Mouse (Mus musculus) liver, adult (tissue): ENCODE data around the gene Clptm1.

Source experiments
- GATA4 ChIP-seq: IDR thresholded peaks from 2 replicates; pipeline ENCODE4 v1.6.1; 2014; ENCODE audit warnings: mild to moderate bottlenecking, low read length; ENCODE audit not compliant: insufficient replicate concordance

Gene Clptm1

GRCm38 (mm10) chr7:19680702-19681101, 15.9 kb upstream of the Clptm1 start:
- no peak for TF ChIP-seq GATA4

- no peak for TF ChIP-seq GATA4
Measured at GRCm38 (mm10) chr7:19678901-19679300, 14.1 kb upstream of the Clptm1 start.

- no peak for TF ChIP-seq GATA4
Measured at GRCm38 (mm10) chr7:19677872-19678271, 13.0 kb upstream of the Clptm1 start, which contains the start of gene Apoc2. TSS of gene Apoc2 (minus strand) at chr7:19677941.

GRCm38 (mm10) chr7:19676662-19677061, 11.8 kb upstream of the Clptm1 start:
- TF ChIP-seq GATA4, result no peak; the same call in 1 of the 2 replicates

DNA sequence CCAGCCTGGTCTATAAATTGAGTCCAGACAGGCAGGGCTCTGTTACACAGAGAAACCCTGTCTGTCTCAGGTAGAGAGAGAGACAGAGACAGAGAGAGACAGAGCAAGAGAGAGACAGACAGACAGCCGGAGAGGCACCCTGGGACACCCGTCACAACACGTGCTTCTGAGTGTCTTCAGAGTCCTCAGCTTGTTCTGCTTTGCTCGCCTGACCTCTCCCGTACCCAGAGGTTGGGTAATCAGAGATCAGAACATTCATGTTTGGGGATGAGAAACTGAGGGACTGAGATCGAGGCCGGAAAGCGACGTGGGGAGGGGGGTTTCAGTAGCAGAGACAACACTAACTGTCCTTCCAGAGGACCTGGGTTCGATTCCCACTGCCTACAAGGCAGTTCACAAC, 11.0 kb upstream of the Clptm1 start:
- no peak for TF ChIP-seq GATA4

GRCm38 (mm10) chr7:19673083-19673699, 8.4 kb upstream of the Clptm1 start:
- TF ChIP-seq GATA4, result no peak

DNA sequence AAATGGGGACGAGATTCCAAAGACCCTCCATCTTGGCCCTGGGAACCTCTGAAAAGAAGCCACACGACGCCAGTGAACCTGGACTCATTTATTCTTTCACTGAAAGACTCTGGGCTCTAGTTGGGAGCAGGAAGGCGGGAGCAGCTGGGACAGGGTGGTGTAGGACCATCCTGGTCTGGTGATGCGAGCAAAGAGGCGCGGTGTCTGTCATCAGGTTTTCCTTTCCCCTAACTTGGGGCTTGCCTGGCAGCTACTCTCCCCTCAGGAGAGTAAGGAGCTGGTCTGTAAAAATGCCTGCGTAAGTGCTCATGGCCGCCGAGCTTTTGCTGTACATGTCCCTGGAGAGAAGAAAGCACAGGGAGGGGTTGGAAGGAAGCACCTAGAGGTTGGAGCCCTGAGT, 6.7 kb upstream of the Clptm1 start:
- TF ChIP-seq GATA4, result no peak

GRCm38 (mm10) chr7:19668947-19669721, 4.3 kb upstream of the Clptm1 start:
- no peak for TF ChIP-seq GATA4

- no peak for TF ChIP-seq GATA4
Measured at GRCm38 (mm10) chr7:19667434-19667833, 2.6 kb upstream of the Clptm1 start.

DNA sequence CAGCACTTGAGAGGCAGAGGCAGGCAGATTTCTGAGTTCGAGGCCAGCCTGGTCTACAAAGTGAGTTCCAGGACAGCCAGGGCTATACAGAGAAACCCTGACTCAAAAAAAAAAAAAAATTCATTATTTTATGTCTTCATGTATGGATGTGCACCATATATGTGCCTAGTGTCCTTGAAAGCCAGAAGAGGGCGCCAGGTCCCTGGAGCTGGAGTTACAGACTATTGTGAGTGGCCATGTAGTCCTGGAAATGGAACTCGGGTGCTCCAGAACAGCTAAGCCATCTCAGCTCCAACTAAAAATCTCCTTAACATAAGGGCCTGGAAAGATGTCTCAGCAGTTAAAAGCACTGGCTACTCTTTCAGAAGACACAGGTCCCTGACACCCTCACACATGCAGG, 1.9 kb upstream of the Clptm1 start:
- TF ChIP-seq GATA4, result no peak

DNA sequence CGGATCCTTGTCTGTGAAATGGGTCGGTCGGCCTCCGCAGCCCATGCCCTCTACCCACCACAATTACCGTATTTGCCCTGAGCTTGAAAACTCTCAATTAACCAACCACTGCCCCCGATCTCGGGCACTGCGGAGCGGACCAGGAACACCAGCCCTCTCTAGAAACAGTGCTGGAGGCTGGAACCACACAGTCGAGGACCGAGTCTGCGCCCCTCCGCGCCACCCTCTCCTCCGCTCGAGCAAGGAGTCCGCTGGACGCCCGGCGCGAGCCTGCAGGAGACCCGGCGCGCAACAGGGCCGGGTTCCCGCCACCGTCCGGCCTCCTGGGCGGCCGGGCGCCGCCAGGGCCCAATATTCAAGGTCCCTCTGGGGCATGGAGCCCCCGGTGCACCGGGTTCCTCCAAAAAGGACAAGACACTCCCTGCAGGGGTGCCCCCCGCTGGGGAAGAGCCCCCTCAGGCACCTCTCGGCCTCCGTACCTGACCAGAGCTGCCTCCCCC, 328 bp downstream of the Clptm1 start:
- TF ChIP-seq GATA4, result no peak

DNA sequence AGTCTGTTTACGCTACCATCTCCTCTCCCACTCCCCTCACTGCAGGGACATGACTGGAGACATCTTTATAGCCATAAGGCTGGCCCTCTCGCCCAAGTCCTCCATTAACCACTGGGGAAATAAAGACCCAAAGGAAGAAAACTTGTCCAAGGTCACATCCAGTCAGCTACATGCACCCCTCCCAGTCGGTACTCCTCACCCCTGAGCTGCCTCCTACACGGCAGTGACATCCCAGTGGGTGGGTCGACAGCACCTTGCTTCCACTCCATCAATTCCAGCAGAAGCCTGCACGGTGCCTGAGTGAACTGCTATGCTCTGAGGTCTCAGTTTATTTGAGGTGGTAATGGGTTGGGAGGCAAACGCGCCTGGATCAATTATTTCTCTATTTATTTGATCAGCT, 893 bp downstream of the Clptm1 start:
- no peak for TF ChIP-seq GATA4

GRCm38 (mm10) chr7:19652614-19653013, 12.2 kb downstream of the Clptm1 start:
- TF ChIP-seq GATA4, result no peak

DNA sequence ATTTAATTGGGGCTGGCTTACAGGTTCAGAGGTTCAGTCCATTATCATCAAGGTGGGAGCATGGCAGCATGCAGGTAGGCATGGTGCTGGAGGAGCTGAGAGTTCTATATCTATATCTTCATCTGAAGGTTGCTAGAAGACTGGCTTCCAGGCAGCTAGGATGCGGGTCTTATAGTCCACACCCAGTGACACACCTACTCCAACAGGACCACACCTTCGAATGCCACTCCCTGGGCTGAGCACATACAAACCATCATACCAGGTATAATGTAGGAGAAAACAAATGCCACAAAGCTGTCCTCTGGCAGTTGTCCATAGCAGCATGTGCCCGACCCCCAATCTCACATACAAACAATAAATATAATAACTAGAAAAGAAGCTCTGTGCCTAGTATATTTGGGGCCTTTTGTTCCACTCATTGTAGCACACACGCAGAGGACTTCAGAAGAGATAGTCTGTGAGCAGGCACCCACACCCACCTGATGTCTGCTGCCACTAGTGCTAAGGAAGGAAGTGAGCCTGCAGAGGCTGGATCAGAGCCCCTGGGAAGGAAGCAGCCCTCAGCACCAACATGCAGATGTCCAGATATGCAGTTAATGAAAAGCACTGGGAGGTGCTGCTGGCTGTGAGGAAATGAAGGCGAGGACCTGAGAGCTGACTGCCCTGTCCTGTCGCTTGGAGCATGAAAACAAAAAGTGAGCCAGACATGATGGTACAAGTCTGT, 13.6 kb downstream of the Clptm1 start:
- no peak for TF ChIP-seq GATA4

DNA sequence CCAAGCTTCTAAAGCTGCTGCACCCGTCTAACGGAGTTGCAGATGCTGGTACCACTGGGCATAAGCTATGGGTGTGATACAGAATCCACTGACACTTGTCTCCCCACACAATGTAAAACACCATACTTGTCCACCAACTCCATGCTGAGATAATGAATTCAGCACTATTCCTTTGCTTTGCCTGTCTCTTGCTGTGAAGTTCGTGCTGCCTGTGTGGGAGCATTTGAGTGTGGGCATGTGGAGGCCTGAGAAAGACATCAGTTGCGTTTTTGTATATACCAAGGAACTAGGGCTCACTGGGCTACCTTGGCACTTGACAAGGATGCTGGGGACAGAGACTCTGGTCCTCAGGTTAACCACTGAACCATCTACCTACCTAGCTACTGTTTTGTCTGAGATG, 23.6 kb downstream of the Clptm1 start:
- no peak for TF ChIP-seq GATA4
